Mouse (Mus musculus) fat pad, adult 2 months (tissue): ENCODE results near the gene Sdk1.
"Not testable (repeated sequence)": the region's sequence is repeated elsewhere in the genome, so short reads cannot be mapped to it uniquely, and the experiment has no call there.

Source experiments
- DNase-seq: peaks from one replicate; pipeline ENCODE4 v3.0.0-alpha.2; 2011; ENCODE audit warnings: low read depth, low spot score; ENCODE audit errors: extremely low read depth

Sdk1 gene

DNA sequence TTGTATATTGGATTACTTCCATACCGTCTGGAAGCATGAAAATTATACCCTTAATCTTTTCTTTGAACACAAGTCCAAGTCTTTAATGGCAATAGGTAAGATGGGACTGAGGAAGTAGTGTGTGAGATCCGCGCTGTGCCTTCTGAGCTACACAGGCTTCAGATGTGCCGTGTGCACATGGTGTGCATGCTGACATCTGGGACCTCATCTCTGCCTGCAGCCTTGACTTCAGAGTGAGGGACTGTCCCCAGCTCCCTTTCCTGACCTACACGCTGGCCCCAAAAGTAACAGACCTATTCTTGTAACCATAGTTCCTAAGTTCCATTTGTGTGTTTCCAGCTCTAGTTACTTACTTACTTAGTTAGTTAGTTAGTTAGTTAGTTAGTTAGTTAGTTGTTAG lies 390.4 kb downstream of the Sdk1 start:
- no peak for DNase-seq

DNA sequence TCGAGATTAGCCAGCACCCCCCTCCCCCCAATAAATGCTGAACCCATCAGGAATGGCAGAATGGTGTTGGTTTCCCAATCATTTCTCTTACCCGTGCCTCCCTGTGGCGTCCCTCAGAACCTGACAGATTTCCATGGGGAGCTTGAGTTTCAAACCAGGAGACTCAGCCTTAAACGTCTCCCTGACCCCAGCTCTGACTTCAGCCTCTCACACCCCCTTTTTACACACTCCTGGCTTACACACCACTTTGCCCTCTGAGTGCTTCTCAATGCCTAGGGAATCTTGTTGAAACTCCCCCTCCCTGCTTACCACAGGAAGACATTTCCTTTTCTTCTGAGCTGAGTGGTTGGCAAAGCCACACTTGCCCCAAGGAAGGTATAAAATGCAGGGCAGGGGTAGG lies 392.0 kb downstream of the Sdk1 start:
- no peak for DNase-seq

DNA sequence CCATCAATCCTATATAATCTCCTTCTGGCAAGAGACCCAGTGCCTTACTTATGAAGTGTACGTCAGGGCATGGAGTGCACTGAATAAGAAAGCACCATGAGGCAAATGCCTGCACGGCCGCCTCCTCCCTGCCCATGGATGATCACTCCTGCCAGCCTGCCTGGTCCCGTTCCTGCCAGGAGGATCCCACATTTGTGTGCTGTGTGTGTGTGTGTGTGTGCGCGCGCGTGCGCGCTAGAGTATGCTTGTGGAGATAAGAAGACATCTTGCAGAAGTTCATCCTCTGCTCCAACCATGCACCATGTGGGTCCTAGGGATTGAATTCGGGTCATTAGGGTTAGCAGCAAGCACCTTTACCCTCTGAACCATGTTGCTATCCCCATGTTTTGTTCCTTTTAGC lies 395.1 kb downstream of the Sdk1 start:
- DNase-seq = no peak

DNA sequence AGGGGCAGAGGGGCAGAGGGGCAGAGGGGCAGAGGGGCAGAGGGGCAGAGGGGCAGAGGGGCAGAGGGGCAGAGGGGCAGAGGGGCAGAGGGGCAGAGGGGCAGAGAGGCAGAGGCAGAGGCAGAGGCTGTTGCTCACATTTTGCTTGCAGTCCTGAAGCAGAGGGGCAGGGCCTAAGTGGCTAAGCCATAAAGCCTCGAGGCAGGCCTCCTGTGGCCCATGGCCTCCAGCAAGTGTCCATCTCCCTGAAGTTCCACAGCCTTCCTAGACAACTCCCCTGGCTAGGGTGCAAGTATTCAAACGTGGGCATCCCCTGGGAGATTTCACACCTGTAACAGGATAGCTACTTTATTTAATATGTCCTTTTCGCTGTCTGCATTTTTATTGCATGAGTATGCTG lies 395.8 kb downstream of the Sdk1 start:
- DNase-seq = not testable (repeated sequence)

DNA sequence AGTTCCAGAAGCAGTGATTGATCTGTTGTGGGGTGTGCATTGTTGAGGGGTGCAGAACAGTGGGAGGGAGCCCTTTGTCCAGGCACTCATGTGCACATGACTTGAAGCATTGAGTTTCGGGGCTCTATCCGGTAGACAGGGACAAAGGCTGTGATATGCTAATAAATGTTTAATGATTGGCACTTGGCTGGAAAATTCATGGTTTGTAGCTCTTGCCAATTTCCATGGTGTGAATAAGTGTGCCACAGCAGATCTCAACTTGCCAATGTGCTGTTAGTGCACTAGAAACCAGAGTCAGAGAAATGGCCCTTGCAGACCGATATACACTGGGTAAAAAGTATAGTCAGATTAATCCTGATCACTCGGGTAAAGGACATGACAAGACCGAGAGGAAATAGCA lies 404.4 kb downstream of the Sdk1 start:
- DNase-seq = no peak

DNA sequence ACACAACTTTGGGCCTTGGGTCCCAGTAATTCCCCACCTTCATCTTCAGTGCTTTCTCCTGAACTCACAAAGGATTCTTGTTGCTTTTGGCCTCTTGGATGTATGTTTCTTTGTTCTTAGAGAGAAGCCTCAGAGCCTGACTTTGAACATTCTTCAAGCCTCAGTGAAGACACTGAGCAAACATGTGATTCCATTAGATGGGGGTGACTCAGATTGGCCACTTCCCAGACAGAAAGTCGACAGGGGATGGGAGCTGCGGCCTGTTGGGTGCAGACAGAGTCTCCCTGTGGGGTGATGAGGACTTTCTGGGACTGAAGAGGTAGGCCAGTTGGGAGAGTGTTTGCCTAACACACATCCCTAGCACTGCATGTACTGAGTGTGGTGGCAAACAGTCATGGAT lies 405.3 kb downstream of the Sdk1 start:
- DNase-seq = no peak

DNA sequence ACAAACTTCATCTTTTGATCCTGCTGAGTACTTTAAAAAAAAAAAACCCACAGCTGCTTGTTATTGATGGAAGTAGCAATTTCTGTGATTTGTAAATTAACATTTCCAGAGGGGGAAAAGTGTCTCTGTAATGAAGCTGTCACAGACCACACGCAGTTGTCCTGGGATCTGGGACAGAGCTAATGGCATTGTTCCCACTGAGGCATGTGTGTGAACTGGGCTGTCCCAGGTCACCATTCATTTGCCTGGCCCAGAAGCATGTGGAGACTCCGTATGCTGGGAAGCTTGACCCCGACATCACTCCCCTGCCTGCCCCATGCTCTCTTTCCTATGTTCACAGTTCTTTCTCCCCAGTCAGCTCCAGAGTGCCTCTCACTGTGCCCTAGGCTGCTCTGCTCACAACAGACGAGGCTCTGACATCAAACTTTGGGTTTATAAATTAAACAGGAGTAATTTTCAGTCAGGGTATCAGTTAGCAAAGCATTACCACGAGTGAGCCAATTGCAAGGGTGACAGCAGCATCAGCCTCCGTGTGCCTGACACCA lies 408.6 kb downstream of the Sdk1 start:
- no peak for DNase-seq

DNA sequence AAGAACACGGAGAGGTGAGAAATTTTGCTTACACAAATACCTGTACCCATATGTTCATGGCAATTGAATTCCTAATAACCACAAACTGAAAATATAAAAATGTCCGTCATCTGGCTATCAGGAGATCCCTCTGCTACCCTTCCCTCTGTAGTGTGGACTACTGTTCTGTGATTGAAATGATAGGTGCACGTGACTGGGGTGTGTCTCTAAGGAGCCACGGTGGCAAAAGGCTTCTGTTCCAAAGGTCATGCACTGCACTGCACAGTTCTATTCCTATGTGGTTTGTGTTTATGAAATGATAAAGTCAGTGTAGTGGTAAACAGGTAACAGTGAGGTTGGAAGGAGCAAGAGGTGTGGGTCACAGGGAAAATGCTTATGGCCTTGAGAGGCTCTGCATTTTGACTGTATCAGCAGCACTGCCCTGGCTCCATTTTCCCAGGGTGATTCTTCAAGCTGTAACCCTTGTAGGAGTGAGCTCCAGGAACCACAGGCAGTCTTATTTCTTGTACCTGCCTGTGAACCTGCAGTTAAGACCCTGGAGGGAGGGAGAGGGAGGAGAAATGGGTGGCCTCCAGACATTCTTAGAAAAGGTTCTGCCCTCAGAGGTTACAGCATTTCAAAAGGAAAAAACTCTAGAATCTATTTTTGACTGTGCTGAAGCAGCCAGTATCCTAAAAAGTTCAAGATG lies 410.5 kb downstream of the Sdk1 start:
- no peak for DNase-seq

DNA sequence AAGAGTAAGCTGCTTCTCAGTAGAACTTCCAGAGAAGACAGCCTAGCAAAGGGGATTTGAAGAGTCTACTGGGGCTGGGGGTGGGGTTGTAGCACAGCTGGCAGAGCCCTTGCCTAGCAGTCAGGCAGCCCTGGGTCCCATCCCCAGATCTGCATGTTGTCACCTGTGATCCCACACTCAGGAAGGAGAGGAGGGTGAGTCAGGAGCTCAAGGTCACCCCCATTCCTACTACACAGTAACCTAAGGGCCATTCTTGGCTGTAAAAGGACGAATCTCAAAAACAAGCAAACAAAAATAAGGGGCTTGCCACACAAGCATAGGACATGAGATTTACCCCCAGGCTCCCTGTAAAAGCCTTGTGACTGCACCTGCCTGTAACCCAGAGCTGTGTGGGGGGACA lies 435.1 kb downstream of the Sdk1 start:
- no peak for DNase-seq

DNA sequence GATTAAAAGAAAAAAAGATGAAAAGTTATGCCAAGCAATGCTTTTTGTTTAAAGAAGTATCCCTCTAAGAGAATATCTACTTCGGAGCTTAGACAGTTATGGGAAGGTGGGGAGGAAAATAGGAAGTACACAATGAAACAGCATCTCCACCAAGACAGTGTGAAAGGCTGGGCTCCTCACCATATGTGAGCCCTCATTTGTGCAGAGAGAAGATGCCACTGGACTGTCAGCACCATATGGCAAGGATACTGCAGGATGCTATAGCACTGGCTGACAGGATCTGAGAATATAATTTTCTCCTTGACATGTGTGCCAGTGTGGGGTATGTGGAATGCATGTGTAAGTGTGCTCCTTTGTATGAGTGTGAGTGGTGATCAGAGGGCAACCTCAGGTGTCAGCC lies 435.7 kb downstream of the Sdk1 start:
- DNase-seq = no peak

DNA sequence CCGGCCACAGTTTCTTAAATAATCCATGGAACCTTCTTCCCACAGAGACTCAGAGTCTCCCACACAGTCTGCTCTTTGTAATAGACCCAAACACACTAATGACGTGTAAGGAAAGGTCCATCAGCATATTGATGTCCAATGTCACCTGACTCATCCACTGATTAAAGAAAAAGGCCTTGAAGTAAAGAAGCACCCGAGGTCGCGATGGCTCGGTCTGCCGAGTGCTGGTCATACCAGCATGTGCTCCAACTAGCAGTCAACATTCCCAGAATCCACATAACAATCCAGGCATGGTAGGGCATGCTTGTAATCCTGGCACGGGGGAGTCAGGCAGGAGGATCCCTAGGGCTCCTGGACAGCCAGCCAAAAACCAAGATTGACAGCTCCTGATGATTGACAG lies 436.6 kb downstream of the Sdk1 start:
- DNase-seq = no peak

DNA sequence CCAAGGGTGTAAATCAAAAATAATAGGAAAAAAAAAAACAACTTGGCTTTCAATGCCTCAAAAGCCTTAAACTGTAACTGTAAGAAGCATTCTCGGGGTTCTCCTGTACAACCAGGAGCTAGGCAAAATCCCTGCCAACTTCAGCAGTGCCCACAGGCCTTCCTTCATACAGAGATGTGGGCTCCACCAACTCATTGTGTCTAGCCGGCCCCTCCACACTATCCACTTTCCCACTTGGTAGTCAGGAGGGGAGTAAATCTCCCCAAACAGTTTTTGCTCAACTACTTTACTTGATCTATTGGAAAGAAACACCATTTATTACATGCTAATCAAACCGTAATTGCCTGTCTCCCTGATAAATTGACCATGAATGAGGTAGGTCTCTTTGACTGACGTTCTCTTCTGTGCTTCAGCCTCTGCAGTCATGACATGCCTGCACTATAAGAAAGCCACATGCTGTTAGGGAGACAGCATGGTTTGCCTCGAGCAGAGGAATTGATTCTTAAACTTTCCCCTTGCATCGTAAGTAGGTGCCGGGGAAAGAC lies 445.7 kb downstream of the Sdk1 start:
- DNase-seq = no peak

DNA sequence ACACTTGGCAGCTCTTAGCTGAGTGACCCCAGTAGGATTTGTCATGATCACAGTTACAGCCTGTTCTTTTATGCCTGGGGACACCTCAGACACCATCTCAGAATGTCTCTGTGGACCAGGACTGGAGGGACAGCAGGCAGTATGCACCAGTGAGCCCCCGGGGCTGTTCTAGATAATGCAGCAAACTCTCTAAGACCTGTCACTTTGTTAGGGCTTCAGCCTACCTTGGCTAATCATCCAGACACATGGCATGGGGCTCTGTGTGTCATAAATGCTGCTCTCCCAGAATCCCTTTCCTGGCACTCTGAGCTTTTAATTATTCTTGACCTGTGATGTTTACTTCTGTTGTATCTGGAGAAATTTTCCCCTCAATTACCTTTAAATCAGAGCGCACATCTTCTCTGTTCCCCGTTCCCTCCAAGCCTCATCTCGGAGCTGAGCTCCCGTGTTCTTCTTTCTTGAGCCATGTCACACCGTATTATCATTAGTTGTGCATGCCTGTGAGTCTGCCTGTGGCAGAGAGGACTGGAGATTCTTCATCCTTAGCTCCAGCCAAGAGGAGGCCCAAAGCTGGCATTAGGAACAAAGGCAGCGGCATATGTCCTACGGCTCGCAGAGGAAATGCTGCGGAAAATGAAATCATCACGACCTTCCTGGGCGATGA lies 448.3 kb downstream of the Sdk1 start:
- DNase-seq = no peak

DNA sequence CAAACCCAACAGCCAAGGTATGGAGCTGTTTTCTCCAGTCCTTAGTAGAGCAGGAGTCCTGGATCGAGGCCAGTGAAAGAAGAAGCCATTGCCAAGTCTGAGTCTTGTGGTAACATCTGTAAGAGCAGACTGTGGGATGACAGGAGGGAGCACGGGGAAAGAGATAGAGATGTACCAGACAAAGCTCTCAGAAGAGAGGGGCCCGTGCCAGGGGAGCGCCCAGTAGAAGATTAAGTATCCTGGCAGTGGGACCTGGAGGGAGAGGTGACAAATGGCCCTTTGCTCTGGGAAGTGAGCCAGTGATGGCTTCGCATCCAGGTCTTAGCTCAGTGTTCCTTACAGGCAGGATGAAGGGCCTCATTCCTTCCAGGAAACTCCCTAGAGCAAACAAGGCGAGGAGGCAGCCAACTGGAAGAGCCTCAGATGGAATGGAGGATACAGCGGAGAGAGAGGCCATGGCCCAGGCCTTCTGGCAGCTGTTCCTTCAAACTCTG lies 450.2 kb downstream of the Sdk1 start:
- peak; percentile 90 for DNase-seq

DNA sequence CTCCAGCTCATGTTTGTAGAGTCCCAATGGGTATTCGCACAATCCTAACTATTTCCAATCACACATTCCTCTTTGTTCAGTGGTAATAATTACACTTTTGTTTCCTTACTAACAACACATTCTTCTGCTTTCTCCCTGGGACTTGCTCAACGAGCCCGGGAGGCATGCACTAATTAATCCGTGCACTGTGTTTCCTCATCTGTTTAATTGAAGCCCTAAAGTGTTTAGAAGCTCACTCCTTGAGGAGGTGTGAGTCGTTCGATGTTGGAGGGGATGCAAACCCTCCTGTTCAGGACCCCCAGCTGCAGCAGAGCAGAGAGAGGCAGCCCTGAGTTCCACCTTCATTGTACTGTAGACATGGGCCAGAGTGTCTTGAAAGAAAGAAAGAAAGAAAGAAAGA lies 452.4 kb downstream of the Sdk1 start:
- no peak for DNase-seq

DNA sequence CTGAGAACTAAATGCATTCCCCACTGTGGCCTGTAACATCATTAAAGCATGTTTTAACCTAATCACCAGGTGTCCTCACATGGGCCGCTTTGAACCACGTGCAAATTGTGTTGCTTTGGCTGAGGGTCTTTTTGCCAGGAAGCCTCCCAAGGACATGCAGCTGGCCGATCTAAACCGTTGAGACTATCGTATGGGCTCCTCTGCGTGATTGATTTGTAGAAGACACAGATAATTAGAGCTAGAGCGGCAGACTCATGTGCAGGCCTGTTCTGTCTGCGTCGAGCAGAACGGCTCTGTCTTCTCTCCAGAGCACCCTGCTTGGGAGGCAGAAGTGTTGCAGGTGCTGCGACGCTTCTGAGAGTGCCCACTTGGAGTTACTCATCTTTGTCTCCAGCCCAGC lies 453.6 kb downstream of the Sdk1 start:
- no peak for DNase-seq

DNA sequence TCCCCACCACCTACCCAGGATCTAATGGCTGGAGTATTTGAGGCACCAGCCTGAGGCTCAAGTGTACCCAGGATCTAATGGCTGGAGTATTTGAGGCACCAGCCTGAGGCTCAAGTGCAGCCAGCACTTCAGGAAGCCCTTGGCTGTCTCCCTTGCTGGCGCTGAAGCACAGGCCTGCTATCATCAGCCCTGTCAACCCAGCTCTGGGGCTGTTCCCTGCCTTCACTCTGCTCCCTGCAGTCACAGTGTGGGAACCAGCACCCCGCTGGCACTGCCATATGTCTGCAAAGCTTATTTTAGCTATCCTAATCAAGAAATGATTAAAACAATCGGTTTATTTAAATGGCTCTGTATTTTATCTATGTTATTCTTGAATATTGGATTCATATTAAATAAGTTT lies 457.1 kb downstream of the Sdk1 start:
- no peak for DNase-seq

DNA sequence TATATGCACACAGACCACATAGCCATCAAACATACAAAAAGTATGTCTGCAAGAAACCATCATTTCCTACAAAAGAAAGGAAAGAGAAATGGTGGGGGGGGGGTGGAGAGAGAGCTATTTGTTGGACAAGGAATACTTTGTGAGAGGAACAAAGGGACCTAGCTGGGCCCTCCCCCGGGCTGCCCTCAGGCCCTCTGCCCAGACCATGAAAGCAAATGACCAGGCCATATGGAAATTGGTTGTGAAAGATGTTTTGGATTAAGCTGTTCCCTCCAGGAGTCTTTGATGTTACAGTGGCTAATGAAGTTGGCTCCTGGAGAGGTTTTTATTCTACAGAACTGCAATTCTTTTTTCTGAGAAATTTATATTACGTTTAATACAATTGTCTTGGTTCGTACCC lies 479.5 kb downstream of the Sdk1 start:
- DNase-seq = peak; percentile 14

DNA sequence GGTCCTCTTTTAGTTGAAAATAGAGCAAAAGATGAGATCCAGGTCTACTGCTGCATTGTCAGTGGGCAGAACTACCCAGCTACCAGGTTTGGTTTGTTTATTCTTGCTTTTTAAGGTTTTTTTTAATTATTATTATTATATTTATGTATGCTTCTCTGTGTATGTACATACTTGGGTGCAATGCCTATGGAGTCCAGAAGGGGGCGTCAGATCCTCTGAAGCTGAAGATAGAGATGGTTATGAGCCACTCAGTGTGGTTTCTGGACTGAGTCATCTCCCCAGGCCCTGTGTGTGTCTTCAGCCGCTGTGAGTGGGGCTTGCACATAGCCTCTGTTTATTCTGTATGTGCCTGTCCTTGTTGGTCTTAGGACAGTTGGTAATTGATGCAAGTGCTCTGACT lies 486.7 kb downstream of the Sdk1 start:
- DNase-seq = no peak

DNA sequence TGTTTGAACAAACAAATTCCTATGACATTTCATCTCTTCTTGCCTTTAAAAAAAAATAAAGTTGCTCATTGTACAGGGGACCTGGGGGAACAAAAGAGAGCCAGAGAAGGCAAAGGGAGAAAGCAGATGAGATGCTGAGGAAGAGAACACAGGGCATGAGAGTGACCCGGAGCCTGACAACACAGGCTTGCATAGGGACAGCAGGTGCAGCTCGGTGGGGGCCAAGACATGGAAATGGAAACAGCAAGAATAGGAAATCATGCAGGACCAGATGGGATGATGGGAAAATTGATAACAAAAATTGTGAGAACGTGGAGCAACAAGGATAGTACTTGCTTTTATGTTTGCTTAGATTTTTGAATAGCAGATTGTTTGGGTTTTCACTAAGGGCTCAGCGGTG lies 488.7 kb downstream of the Sdk1 start:
- DNase-seq = no peak

DNA sequence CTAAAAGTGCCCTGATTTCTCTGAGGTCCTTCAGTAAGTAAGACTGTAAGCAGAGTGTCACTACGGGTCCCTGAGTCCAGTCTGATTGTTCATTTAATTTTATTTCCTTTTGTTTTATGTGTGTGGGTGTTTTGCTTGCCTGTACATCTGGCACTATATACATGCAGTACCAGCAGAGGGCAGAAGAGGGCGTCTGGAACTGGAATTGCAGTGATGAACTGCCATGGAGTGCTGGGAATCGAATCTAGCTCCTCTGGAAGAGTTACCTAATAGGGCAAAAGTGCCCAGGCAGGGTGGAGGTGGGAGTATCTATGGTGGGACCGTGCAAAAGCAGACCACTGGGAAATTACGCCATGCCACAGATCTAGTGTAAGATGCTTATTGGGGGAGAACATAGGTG lies 497.4 kb downstream of the Sdk1 start:
- DNase-seq = no peak

DNA sequence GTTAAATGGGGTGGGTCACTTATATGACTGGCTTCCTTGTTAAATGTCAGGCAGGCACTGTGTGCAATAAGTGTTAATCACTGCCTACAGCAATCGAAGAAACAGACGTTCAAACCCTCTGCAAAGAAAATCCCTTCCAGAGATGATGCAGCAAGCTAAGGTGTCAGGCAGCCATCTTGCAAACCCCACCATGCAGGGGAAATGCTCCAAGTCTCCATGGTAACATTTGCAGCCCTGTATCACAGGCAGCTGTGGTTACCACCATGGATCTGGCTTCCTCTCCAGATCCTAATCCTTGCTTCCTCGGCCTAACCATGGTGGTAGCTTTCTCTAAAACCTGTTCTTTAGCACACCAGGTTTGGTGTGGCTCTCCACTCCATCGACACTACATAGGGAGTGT lies 507.5 kb downstream of the Sdk1 start:
- DNase-seq = no peak
